Mouse (Mus musculus) G1E (cell line): Measurements from ENCODE around the gene Pgbd5. TPM values are rescaled to one million over a fixed set of nuclear protein-coding genes. Genes with fewer than 3 reads are reported as not detected.
A peak's percentile ranks its signal among the peaks of the same experiment; 100 is the strongest.

Source experiments
- ATAC-seq: 2 replicates; pipeline ENCODE4 v1.8.0; 2016; ENCODE audit warnings: mild to moderate bottlenecking; ENCODE audit not compliant: insufficient number of reproducible peaks, poor library complexity, low FRiP score, severe bottlenecking; ENCODE audit errors: extremely low read depth
- DNase-seq: peaks from one replicate; pipeline ENCODE4 v3.0.0; 2012; ENCODE audit warnings: low spot score
- H3K27me3 ChIP-seq: 2 replicates; pipeline ENCODE4 v1.6.1; 2012; ENCODE audit warnings: mild to moderate bottlenecking, low read length, inconsistent platforms; ENCODE audit not compliant: insufficient read depth
- H3K36me3 ChIP-seq: replicated peaks from 2 replicates; pipeline ENCODE3; 2012; ENCODE audit warnings: mild to moderate bottlenecking, inconsistent platforms
- H3K4me1 ChIP-seq: 2 replicates; pipeline ENCODE4 v1.6.1; 2012; ENCODE audit warnings: low read depth, low read length, inconsistent platforms, mixed read lengths; ENCODE audit not compliant: insufficient read depth
- H3K4me3 ChIP-seq: 2 replicates; pipeline ENCODE4 v1.5.1; 2012; ENCODE audit warnings: low read depth, mild to moderate bottlenecking, inconsistent platforms, low read length, moderate library complexity, mixed read lengths
- H3K9me3 ChIP-seq: replicated peaks from 2 replicates; pipeline ENCODE4 v1.6.1; 2012; ENCODE audit warnings: inconsistent platforms
- CTCF ChIP-seq: IDR thresholded peaks from 2 replicates; pipeline ENCODE4 v1.5.1; 2012; ENCODE audit warnings: low read depth, low read length, inconsistent platforms, mixed read lengths
- GATA1 ChIP-seq: IDR thresholded peaks from 2 replicates; pipeline ENCODE4 v1.6.1; 2012; ENCODE audit warnings: borderline replicate concordance, low read length, inconsistent platforms, mixed read lengths
- GATA2 ChIP-seq: IDR thresholded peaks from 2 replicates; pipeline ENCODE4 v1.6.1; 2012; ENCODE audit warnings: low read depth, low read length, inconsistent platforms, borderline replicate concordance
- POLR2AphosphoS5 ChIP-seq: IDR thresholded peaks from 2 replicates; pipeline ENCODE4 v1.6.1; 2012; ENCODE audit warnings: low read depth, low read length, inconsistent platforms; ENCODE audit not compliant: insufficient replicate concordance
- TAL1 ChIP-seq: conservative IDR thresholded peaks from 2 replicates; pipeline ENCODE4 v1.6.1; 2012; ENCODE audit warnings: low read depth, low read length, inconsistent platforms, mixed read lengths
- polyA plus RNA-seq: library from polyadenylated mRNA; stranded (reverse); fragments of >175 nt; gene quantifications from 2 replicates; pipeline ENCODE4 v1.2.3, GENCODE M21; 2012
- total RNA-seq, 2 experiments: library from RNA; stranded (forward) in 1 of 2; stranded (reverse) in 1 of 2; fragments of 200-1000 nt in 1 of 2; fragments of >200 nt in 1 of 2; fragmentation: Nextera tagmentation in 1 of 2; gene quantifications; 2 replicates each; pipeline ENCODE4 v1.2.3; 2014 to 2017

Pgbd5 gene
- total and polyA plus RNA-seq, 3 experiments = 0.22 TPM; not detected in 2

DNA sequence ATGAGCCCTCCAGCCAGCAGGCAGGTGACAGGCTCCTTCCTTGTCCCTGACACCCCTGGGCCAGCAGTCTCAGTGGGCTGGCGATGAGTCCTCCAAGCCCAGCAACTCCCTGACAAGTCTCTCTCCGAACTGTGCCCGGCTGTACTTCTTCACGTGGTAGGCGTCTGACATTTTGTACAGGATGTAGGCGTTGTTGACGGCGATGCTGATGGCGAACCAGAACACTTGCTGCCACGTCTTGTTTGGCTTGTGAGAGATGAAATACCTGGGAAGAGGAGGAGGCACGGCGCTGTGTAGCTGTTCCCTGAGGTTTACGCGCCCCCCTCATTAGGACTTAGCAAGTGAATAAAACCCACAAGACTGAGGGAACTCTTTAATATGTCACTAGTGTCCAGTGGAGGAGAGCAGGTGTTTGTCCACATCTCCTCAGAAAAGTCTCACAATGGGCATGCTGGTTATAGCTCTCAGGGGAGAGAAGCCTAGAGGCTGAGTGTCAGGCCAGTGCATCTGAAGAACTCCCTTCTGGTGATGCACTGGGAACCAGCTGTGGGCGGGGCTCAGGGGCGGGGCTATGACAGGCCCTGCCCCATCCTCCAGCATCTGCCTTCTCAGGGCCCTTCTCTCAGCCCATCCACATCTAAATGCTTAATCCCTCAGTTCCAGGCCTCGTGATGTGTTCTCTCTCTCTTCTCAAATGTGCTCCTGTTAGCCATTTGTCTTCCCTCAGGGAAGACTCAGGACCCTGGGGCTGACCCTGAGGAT lies 68.9 kb downstream of the Pgbd5 start:
- TF ChIP-seq GATA2 = no peak
- no peak for TF ChIP-seq TAL1
- TF ChIP-seq POLR2AphosphoS5 = no peak
- TF ChIP-seq GATA1 = no peak
- TF ChIP-seq CTCF = no peak
- ATAC-seq (no peak), DNase-seq (no peak)
- H3K4me3 ChIP-seq = no peak overlapping the region
- H3K27me3 ChIP-seq = no peaks in the 10 kb centered on the region
- H3K4me1 ChIP-seq = no peaks in the 10 kb centered on the region
- peaks cover 36% of the 10 kb centered on the region for H3K9me3 ChIP-seq
- no peaks in the 10 kb centered on the region for H3K36me3 ChIP-seq

DNA sequence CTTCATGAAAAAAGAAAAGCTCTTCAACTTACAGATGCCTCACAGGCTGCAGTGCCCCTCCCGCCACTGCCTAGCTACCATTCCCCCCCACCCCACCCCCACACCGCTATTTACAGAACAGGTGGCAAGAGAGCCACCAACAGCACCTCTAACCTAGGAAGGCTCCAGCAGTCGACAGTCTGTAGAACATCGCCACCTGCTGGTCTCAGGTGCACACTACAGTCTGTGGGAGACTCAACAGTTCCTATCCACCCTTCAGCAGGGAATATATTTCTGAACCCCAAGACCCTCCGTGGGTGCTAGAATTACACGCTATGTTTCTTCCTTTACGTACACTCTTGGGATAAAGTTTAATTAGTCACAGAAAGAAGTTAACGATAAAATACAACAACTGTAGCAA lies 71.2 kb downstream of the Pgbd5 start:
- Histone ChIP-seq H3K4me3 (no peak overlapping the region), H3K9me3 (peaks cover 31% of the 10 kb centered on the region), H3K27me3 (no peaks in the 10 kb centered on the region), H3K36me3 (no peaks in the 10 kb centered on the region), H3K4me1 (no peaks in the 10 kb centered on the region)
- TF ChIP-seq TAL1 (no peak), GATA2 (no peak), CTCF (peak; percentile 38; the same call in 1 of the 2 replicates)
- DNase-seq (peak; percentile 17), ATAC-seq (no peak)

DNA sequence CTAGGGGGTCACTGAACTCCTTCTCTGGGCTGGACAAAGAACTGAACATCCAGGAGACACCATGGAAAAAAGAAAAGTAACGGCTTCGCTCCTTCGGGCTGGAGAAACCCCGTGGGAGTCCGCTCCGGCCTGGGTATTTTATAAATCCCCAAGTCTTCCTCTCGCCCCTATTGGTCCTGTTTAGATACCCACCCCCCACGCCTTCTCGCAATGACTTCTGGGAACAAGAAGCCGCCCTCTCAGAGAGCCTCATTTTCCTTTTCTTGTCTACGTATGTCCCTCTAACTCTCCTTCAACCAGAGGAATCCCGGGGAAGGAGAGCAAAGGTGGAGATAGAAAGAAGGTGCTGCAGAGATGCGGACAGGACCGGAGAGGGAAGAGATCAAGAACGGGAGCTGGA lies 76.1 kb downstream of the Pgbd5 start:
- Histone ChIP-seq H3K4me1 (no peaks in the 10 kb centered on the region), H3K27me3 (no peaks in the 10 kb centered on the region), H3K9me3 (peaks cover 15% of the 10 kb centered on the region), H3K4me3 (no peak overlapping the region), H3K36me3 (no peaks in the 10 kb centered on the region)
- DNase-seq (no peak), ATAC-seq (no peak)
- TF ChIP-seq TAL1 = no peak
- TF ChIP-seq CTCF = no peak
- no peak for TF ChIP-seq GATA1
- no peak for TF ChIP-seq GATA2
- TF ChIP-seq POLR2AphosphoS5 = no peak

DNA sequence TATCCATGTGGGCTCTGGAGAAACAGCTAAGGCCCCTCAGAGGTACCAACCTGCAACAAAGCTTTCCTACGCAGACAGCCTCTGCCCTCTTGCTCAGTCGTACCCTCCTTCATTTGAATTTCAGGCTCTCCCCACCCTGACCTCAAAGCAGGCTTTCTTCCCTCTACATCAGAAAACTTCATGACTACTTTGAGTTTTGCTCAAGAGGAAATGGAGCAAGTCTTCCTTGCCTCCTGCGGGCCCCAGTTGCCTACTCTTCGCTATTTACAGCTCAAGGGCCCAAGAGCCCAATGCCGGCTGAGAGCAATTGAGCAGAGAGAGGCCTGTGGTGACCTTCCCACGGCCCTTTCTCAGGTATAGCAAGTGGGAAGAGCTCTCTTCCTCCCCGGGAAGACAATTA lies 76.9 kb downstream of the Pgbd5 start:
- Histone ChIP-seq H3K27me3 (no peaks in the 10 kb centered on the region), H3K4me3 (no peak overlapping the region), H3K36me3 (no peaks in the 10 kb centered on the region), H3K9me3 (peaks cover 15% of the 10 kb centered on the region), H3K4me1 (no peaks in the 10 kb centered on the region)
- TF ChIP-seq GATA1 (no peak), GATA2 (no peak), CTCF (no peak), TAL1 (no peak), POLR2AphosphoS5 (no peak)
- DNase-seq = no peak
- no peak for ATAC-seq

DNA sequence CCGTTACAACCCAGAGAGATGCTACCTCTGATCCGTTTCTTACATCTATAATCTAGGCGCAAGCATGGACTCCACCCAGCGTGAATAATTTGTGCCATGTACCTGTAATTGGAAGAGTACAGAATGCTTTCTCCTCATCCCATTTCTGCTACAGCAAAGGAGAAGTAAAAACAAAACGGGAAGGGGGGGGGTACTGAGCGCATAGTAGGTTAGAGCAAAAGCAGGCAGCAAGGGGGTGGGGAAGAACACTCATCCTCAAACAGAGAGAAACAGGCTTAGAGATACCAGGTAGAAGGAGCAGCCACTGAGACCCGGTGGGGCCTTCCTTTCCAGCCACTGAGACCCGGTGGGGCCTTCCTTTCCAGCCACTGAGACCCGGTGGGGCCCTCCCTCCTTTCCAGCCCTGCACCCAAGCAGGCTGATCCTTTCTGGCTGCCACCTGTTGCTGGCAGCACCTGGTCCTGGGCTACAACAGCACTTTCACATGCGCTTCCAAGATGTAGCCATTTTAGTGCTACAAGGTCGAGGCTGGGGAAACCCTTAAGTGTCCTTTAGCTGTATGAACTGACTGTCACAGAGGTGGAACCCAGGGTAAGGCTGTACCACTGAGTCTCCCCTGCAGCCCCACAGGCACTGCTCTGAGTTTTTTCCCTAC lies 77.6 kb downstream of the Pgbd5 start:
- no peak for TF ChIP-seq CTCF
- TF ChIP-seq TAL1 = no peak
- no peak for TF ChIP-seq POLR2AphosphoS5
- TF ChIP-seq GATA1 = no peak
- TF ChIP-seq GATA2 = no peak
- Histone ChIP-seq H3K9me3 (peaks cover 13% of the 10 kb centered on the region), H3K4me3 (no peak overlapping the region), H3K36me3 (no peaks in the 10 kb centered on the region), H3K4me1 (no peaks in the 10 kb centered on the region), H3K27me3 (no peaks in the 10 kb centered on the region)
- ATAC-seq (no peak), DNase-seq (no peak)

DNA sequence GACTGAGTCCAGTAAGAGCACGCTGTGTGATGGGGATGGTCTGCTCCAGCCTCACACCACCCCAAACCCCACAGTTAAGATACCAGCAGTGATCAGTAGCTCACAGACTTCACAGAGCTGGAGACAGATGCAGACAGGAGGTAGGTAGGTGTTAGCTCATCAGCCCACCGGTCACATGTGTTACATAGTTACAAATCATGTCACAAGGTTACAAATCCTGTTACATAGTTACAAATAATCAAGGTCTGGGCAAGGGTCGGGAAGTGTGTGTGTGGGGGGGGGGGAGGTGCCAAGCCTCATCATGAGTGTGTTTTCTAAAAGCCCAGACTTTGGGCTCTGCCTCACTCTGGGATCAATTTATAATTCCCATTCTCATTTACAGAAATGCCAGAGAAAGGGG lies 78.5 kb downstream of the Pgbd5 start:
- DNase-seq (no peak), ATAC-seq (no peak)
- Histone ChIP-seq H3K4me1 (no peaks in the 10 kb centered on the region), H3K36me3 (no peaks in the 10 kb centered on the region), H3K9me3 (peaks cover 13% of the 10 kb centered on the region), H3K4me3 (no peak overlapping the region), H3K27me3 (no peaks in the 10 kb centered on the region)
- TF ChIP-seq GATA2 (no peak), GATA1 (no peak), TAL1 (no peak), POLR2AphosphoS5 (no peak), CTCF (no peak)
